Mouse (Mus musculus) heart, postnatal 14 days (tissue): ENCODE measurements at regions not wholly inside any gene's neighbourhood (a gene's known extent, or its start where the extent isn't known, plus 50 kb on each side); places are given as distances from the start of the nearest gene placed in this dataset.

Experiments
- DNase-seq, 2 experiments: peaks; one replicate each; pipeline ENCODE4 v3.0.0; 2021 to 2022
- intact Hi-C: fragments of 180-260 bp; cut with DNase I; formaldehyde crosslinking; loops from one replicate; pipeline ENCODE4 v1.15.1; 2025

DNA sequence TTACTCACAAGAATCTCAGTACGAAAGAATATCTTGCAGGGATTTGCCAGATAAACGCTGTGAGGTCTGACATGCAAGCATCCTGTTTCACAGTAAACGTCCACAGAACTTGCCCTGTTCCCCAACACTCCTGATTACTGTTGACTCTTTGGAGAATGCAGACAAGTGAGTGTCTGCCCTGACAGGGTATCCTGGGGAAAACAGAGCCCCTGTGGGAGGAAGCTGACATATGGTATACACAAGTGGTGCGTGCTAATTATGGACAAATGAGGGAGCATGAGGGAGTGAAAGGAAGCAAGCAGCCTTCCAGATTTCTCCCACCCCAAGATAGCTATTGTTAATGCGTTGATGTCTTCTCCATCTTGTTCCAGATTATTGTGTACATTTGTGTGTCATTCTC, 124.5 kb upstream of the Pdzrn3 start:
- intact Hi-C loops = no loop called here
- no peak for DNase-seq

DNA sequence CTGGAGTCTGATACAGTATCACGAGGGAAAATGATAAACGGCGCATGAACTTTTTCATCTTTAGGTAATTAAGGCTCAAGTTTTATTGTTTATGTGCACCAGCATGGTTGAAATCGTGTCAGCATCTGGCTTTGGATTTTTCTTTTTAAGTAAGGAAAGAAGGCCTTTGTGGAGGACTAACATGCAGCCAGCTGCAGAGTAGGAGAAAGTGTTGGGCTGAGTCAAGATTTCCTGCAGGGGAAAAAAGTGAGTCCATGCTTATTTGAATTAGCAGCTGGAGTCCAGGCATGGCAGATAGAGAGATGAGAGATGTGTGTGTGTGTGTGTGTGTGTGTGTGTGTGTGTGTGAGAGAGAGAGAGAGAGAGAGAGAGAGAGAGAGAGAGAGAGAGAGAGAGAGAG, 124.0 kb upstream of the Pdzrn3 start:
- no peak for DNase-seq
- intact Hi-C loops = no loop called here

DNA sequence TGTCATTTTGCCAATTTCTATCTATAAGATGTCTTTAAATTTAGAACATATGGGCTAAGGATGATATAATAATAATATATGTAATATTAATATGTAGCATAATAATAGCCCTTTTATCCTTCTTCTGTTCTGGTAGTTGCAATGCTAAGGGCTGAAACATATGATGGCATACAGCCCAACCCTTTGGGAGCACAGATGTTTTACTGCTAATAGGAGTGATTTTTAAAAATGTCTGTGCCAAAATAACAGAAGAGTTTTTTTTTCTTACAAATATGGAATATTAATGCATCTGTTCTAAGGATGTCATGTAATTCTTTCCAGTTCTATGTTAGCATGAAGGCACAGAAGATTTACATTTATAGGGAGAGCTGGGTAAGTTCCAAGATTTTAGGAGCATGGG, 122.5 kb upstream of the Pdzrn3 start:
- no peak for DNase-seq
- intact Hi-C loops = no loop called here

DNA sequence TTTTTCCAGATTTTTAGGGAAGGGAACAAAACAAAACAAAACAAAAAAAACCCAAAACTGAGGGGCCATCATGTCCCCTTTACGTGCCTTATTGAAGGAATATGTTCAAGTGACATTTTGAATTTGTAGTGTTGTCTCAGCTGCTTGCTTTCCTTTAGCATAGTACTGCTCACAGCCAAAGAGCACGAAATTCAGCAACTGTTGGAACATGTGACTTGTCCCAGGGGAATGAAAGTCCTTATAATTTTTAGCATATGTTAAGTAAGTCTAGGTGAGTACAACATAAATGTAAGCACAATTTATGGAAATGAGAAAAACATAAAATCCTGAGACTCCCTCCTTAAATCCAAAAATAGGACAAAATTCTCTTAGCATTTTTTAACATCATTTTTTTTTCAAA, 110.8 kb upstream of the Pdzrn3 start:
- no peak for DNase-seq

DNA sequence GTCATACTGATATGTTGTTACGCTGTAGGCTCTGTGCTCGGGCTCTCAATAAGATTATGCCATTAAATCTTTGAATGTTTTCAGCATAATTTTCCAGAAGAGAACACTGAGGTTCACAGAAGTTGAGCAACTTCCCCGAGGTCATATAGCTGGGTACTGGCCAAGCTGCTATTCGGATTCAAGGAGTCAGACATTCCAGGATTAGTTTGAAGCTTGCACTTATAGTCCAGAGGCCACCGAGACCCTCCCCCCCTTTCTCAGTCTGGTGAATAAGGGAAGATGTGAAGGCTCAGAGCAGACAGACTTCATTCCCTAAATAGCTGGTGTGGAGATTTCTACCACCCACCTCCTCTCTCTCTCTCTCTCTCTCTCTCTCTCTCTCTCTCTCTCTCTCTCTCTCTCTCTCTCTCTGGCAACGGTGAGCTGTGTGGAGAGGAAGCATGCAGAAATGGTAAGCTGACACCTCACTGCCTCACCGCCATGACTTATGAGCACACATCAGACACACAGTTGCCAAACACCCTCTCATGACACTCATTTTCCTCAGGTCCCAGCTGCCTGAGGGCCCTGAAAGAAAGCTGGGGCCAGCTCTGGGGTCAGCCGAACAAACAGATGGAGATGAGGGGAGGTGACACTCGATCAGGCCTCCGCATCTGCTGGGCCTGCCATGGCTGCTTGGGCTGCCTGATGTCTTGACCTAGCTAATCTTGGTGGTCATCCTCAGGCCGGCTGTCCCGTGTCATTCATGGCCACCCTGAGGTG, 107.0 kb upstream of the Pdzrn3 start:
- intact Hi-C loops = no loop called here
- DNase-seq = no peak

More for the DNA sequence above, 110.8 kb upstream of the Pdzrn3 start:
- intact Hi-C loops = no loop called here

DNA sequence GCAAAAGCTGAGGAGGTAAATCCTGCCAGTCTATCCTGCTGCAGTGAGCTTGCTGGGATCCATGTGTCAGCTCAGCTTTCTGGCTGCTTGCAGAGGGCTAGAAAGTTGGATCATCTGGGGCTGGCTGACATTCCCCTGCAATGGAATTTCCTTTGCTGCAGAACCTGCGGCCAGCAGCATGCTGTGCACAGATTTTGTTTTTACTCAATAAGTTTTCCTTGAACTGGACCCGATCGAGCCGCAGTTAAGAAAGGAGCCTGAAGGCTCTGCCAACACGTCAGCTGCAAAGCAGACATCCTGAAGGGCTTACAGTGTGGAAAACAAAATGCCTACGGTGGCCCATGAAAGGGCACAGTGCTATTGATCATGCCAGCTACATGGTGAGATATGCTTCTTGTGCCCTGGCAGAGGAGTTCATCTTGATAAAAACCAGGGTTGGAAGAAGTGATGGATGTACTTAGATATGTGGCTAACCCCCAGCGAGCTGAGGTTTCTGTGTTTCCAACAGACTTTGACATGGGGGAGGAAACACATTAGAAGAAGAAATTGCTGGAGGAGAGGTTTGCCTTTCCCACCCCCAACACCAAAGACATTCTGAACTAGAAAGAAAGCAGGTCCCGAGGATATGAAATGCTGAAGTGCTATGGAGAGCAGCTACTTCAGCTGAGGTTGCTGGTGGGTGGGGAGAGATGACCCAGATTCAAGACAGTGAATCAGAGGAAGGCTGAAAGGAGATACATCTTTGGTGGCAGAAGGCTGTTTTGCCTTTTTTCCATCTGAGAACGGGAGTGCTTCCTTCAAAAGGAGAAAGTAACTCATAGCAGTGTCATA, 105.2 kb upstream of the Pdzrn3 start:
- intact Hi-C loops = no loop called here
- DNase-seq = peak; percentile 21 to 32

DNA sequence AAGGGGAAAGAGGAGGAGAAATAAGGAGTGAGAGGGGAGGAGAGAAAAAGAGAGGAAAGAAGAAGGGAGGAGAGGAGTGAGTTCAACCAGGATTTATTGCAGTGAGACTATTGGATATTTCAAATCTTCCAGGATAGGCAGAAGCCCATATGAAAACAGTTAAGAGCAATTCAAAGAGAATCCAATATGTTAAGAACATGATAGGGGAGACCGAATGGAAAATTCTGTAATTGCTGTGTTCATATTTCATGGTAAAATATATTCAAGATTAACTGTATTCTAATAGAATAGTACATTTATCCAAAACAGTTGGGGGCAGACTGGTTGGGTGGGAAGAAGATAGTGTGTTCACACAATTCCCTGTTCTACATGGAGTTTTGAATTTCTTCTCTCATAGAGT, 96.3 kb upstream of the Pdzrn3 start:
- intact Hi-C loops = no loop called here
- DNase-seq = no peak

DNA sequence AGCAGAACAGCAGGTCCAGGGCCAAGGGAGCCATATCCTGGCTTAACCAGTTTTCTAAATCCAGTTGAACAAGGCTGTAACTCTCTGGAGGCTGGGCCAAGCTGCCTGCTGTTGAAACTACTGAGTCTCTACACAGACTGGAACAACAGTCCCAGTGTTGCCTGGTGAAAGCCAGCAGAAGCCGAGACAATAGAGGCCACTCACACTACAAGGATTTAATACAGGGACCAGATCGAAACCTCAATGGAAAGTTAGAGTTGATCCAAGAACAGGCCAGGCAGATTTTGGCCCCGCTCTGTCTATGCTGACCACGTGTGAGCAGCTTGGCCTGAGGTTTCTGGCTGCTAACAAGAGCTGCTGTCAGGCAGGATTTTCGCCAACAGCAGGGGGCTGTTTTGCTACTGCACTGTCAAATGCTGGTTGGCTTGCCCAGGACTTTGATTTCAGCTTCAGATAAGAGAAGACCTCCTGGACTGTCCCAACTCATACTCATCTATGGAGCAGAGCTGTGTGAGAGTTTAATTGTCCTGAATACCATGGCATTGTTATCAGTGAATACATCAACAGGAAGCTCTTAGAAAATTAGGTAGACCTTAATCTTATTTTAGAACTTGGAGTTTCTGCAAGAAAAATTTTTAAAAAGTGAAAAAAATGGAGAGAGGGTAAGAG, 95.7 kb upstream of the Pdzrn3 start:
- intact Hi-C loops = no loop called here
- peak; percentile 24 to 41 for DNase-seq

DNA sequence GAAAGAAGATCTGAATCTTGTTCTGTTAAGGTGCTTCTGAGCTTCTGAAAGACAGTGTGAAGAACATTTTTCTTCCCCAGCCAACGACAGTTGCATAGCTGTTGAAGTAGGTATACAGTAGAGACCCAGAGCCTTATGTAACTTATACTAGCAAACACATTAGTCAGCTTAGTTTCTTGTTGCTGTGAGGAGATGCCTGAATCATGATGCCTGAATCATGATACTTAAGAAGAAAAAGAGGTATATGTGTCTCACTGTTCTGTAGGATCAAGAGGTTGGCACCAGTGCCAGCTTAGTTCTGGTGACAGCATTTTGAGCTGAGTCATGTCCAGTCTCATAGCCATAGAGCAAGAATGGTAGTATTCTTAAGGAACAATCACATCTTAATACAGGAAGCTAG, 87.2 kb upstream of the Pdzrn3 start:
- intact Hi-C loops = no loop called here
- no peak for DNase-seq

DNA sequence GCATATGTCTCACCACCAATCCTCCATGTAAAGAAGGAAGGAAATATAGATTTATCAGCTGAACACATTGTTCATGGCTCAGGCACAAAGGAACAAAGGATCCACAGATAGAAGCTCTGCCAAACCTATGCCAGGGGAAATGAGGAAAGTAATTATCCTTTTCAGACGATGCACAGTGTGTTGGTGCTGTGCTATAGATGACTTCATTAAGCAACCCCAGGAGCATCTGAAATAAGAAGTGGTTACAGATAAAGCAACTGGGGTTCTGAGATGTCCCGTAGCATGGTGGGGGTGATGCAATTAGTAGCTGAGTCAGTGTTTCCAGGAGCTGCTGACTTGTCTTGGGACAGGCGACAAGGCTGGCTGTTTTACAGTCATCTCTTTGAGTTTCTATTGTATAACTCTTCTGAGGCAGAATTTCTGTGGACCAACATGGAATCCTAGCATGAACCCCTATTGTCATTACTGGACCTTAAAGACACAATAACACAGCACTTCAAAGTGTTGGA, 86.2 kb upstream of the Pdzrn3 start:
- intact Hi-C loops = no loop called here
- no peak for DNase-seq

DNA sequence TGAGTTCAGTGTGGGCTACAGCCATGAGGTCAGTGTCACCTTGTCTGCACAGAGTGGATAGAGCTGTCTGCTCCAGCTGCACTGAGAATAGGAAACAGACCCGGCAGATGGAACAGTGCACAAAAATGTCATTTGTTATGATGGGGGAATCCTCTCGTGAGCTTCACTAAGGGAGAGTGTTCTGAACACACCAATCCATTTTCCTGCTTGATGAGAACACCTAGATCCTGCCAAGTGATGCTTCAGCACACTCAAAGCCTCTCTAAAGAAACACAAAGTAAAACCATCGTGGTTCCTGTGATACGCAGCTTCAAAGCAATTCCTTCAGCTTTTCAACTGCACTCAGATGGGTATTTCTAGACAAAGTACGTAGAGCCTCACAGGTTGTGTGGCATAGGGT, 69.0 kb upstream of the Pdzrn3 start:
- intact Hi-C loops = no loop called here
- DNase-seq = no peak

DNA sequence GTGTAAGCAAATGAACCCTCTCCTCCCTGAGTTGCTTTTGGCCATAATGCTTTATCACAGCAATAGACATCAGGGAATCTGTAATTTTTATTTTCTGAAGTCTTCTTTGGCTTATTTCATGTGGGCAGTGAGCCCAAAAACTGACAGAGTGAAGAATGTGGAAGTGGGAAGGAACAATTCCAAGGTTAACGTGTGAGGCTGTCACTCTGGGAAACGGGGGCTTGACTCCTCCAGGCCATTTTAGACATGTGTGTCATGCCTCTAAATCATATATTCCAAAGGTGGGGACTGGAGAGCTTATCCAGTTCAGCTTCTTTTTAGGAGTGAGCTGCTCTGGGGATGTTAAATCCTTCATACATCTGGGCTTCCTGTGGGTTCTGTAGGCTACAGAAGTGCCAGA, 68.6 kb upstream of the Pdzrn3 start:
- no peak for DNase-seq
- intact Hi-C loops = no loop called here

DNA sequence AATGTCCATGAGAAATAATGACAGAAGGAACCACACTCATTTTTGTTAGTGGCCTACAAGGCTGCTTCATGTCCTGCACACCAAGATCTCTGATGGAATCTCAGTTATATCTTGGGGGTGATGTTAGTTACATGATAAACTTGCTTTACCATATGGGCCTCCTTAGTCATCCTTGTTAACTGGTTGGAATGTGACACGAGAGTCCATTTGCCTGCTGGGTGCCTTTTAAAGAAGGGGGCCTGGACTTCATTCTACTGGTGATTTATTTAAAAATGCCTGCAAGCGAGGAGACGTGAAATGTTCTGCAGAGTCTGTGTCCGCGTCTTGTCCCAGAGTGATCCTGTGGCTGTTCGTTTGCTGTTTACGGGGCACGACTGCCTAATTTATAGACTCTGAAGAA, 55.1 kb upstream of the Pdzrn3 start:
- DNase-seq = no peak
- intact Hi-C loops = no loop called here

DNA sequence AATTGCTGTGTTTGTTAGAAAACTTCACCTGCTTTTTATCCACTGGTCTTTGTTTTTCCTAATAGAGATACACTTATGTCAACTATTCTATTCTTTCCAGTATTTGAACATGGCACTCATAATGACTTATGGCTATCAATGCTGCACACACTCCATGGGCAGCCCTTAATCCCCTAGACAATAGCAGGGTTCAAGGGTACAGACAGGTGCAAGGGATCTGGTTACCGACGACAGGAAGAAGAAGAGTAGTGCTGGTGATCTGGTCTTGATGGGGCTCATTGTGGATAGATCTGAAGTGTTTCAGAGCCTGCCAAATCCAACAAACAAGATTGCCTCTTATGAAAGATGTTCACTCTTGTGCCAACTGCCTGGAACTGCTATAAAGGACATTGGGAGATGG, 51.9 kb upstream of the Pdzrn3 start:
- DNase-seq = no peak
- intact Hi-C loops = no loop called here
